Mouse (Mus musculus) bone marrow macrophage, adult 2 months (primary cell): ENCODE data around the gene Gzmc. TPM values are rescaled to one million over a fixed set of nuclear protein-coding genes. Genes with fewer than 3 reads are reported as not detected.
A peak's percentile ranks its signal among the peaks of the same experiment; 100 is the strongest.

ENCODE experiments used
- H3K27ac ChIP-seq: 2 replicates; pipeline ENCODE4 v1.5.1; 2012; ENCODE audit warnings: low read depth, low read length; ENCODE audit not compliant: insufficient read depth
- H3K4me1 ChIP-seq: 2 replicates; pipeline ENCODE4 v1.6.1; 2012; ENCODE audit warnings: low read length; ENCODE audit not compliant: control insufficient read depth, insufficient read depth
- H3K4me3 ChIP-seq: 2 replicates; pipeline ENCODE4 v1.5.1; 2012; ENCODE audit warnings: mild to moderate bottlenecking, low read length, moderate library complexity; ENCODE audit not compliant: insufficient read depth
- CTCF ChIP-seq: IDR thresholded peaks from 2 replicates; pipeline ENCODE4 v1.5.1; 2012; ENCODE audit warnings: low read depth, mild to moderate bottlenecking, low read length, moderate library complexity
- POLR2A ChIP-seq: IDR thresholded peaks from 2 replicates; pipeline ENCODE4 v1.6.1; 2012; ENCODE audit warnings: mild to moderate bottlenecking, low read depth, low read length, borderline replicate concordance
- polyA plus RNA-seq: library from polyadenylated mRNA; stranded (reverse); fragments of >200 nt; gene quantifications from 2 replicates; pipeline ENCODE4 v1.2.4, GENCODE M21; 2012; ENCODE audit not compliant: missing spikeins, insufficient read depth, insufficient read length

The Gzmc gene
- polyA plus RNA-seq, 1 experiment: not detected

DNA sequence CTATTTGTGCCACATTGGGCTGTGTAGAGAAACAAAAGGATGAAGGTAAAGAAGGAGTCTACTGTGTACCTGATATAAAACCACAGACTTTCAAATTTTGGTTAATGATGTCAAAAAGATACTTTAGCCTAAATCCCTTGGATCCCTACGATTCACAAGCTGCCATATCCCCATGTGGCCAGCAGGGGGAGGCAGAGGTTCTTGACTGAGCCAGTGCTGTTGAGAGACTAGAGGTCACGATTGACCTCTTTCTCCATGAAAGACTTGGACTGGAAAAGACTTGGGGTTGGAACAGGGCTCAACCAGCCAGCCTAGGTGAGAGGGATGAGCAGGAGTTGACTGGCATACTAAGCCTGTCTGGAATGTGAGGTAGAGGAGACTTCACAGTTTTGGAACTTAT, 30.5 kb downstream of the Gzmc start:
- Histone ChIP-seq H3K4me3 (no peak overlapping the region), H3K4me1 (no peaks in the 10 kb centered on the region), H3K27ac (no peak overlapping the region)
- peak; percentile 73 for TF ChIP-seq CTCF
- no peak for TF ChIP-seq POLR2A

DNA sequence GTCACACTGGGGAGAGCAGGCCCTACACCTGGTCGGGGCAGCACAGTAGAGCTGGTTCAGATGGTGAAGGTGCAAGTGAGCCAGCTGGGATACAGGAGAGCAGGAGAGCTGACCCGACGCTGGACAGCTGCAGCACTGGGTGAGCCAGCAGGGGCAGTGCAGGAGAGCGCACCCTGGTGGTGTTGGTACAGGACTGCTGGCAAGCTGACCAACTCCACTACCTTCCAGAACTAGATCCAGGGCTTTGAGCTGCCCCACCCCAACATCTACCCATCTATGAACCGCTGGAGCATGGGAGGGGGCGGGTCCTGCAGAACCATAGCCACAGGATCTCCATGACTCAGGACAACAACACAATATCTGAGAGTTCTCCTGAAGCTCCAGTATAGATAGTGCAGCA, 47.5 kb downstream of the Gzmc start:
- Histone ChIP-seq H3K27ac (no peak overlapping the region), H3K4me3 (no peak overlapping the region), H3K4me1 (no peaks in the 10 kb centered on the region)
- TF ChIP-seq POLR2A: no peak

DNA sequence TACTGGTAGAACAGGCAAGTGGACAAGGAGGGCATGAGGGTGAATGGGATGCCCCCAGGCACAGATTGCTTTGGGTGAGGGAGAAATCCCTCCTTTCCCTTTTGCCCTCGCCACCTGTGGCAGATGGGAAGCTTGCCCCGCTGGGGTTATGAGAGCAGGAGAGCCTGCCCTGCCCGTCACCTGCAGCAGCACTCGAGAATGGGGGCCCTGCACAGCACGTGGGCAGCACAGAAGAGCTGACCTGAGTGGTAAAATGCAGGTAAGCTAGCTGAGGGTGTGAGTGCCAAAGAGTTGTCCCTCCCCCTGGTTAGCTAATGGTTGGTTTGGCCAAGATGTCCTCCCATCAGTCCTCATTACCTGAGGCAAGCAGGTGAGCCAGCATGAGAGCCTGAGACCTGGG, 47.9 kb downstream of the Gzmc start:
- no peaks in the 10 kb centered on the region for H3K4me1 ChIP-seq
- no peak overlapping the region for H3K4me3 ChIP-seq
- no peak for TF ChIP-seq CTCF
- TF ChIP-seq POLR2A: no peak
- H3K27ac ChIP-seq: no peak overlapping the region

Other genes starting within 250 kb of the Gzmc start
- gene Mcpt1, start 216.7 kb downstream of the Gzmc start, polyA plus RNA-seq: not detected in 2 replicates
- gene Mcpt9, start 204.2 kb downstream of the Gzmc start, polyA plus RNA-seq: not detected in 2 replicates
- gene Mcpt2, start 192.6 kb downstream of the Gzmc start, polyA plus RNA-seq: not detected in 2 replicates
- gene Mcpt4, start 172.3 kb downstream of the Gzmc start, polyA plus RNA-seq: not detected in 2 replicates
- 0.67 TPM in 1 of 2 replicates, not detected in the other for gene Mcpt8, start 149.4 kb downstream of the Gzmc start, polyA plus RNA-seq
- not detected in 2 replicates for gene Ctsg, start 132.1 kb downstream of the Gzmc start, polyA plus RNA-seq
- 0.60 and 1.1 TPM in 2 replicates for gene Gzme, start 114.0 kb downstream of the Gzmc start, polyA plus RNA-seq
- not detected in 2 replicates for gene Gzmd, start 102.0 kb downstream of the Gzmc start, polyA plus RNA-seq
- gene Gzmg, start 75.1 kb downstream of the Gzmc start, polyA plus RNA-seq: not detected in 2 replicates
- not detected in 2 replicates for gene Gzmn, start 60.1 kb downstream of the Gzmc start, polyA plus RNA-seq
- gene Gzmf, start 23.2 kb downstream of the Gzmc start, polyA plus RNA-seq: not detected in 2 replicates
- not detected in 2 replicates for gene Gzmb, start 27.6 kb upstream of the Gzmc start, polyA plus RNA-seq
- not detected in 2 replicates for gene Atp12a, start 130.4 kb upstream of the Gzmc start, polyA plus RNA-seq
- 0.83 and 1.3 TPM in 2 replicates for gene Rnf17, start 167.9 kb upstream of the Gzmc start, polyA plus RNA-seq